Mouse (Mus musculus) MEL (cell line): Measurements from ENCODE around the gene Lrrc73. TPM values are rescaled to one million over a fixed set of nuclear protein-coding genes. Genes with fewer than 3 reads are reported as not detected.

Source experiments
- DNase-seq: peaks from one replicate; pipeline ENCODE4 v3.0.0; 2011; ENCODE audit warnings: low read depth, low spot score
- H3K27ac ChIP-seq: 2 replicates; pipeline ENCODE4 v1.5.1; 2012; ENCODE audit warnings: low read depth, mild to moderate bottlenecking, control low read depth, low read length, moderate library complexity; ENCODE audit not compliant: control insufficient read depth
- H3K27me3 ChIP-seq, 2 experiments: fragments of 150-350 bp in 1 of 2; sonication (generic) in 1 of 2; 2 replicates each; pipeline ENCODE4 v1.6.1; 2012; ENCODE audit warnings: low read length in 2 of 2, mild to moderate bottlenecking in 2 of 2, improper control_type of control experiment in 1 of 2, moderate library complexity in 1 of 2; ENCODE audit not compliant: insufficient read depth in 2 of 2, control insufficient read depth in 1 of 2
- H3K36me3 ChIP-seq, 2 experiments: 2 replicates each; pipeline ENCODE4 v1.6.1; 2012 to 2014; ENCODE audit warnings: low read length in 2 of 2, improper control_type of control experiment in 1 of 2, inconsistent platforms in 1 of 2, mild to moderate bottlenecking in 1 of 2; ENCODE audit not compliant: insufficient read depth in 2 of 2, control insufficient read depth in 1 of 2
- H3K4me1 ChIP-seq, 2 experiments: fragments of 150-350 bp in 1 of 2; sonication (generic) in 1 of 2; 2 replicates each; pipeline ENCODE4 v1.6.1; 2012; ENCODE audit warnings: low read length in 2 of 2, improper control_type of control experiment in 1 of 2, mild to moderate bottlenecking in 1 of 2; ENCODE audit not compliant: insufficient read depth in 2 of 2, control insufficient read depth in 1 of 2
- H3K4me3 ChIP-seq, 2 experiments: fragments of 150-350 bp in 1 of 2; sonication (generic) in 1 of 2; 2 replicates each; pipeline ENCODE4 v1.5.1; 2012; ENCODE audit warnings: low read depth in 2 of 2, low read length in 2 of 2, mild to moderate bottlenecking in 2 of 2, moderate library complexity in 2 of 2, control low read depth in 1 of 2, improper control_type of control experiment in 1 of 2; ENCODE audit not compliant: control insufficient read depth in 1 of 2, insufficient read depth in 1 of 2
- H3K79me2 ChIP-seq: 2 replicates; pipeline ENCODE4 v1.6.1; 2012; ENCODE audit warnings: mild to moderate bottlenecking, low read length, moderate library complexity; ENCODE audit not compliant: control insufficient read depth, poor library complexity, insufficient read depth
- H3K9ac ChIP-seq: 2 replicates; pipeline ENCODE4 v1.6.1; 2012; ENCODE audit warnings: low read depth, mild to moderate bottlenecking, control low read depth, low read length, moderate library complexity; ENCODE audit not compliant: control insufficient read depth, poor library complexity, severe bottlenecking
- H3K9me3 ChIP-seq: fragments of 150-350 bp; sonication (generic); replicated peaks from 2 replicates; pipeline ENCODE4 v1.6.1; 2012; ENCODE audit warnings: mild to moderate bottlenecking, low read length, improper control_type of control experiment, moderate library complexity; ENCODE audit not compliant: insufficient read depth
- CHD1 ChIP-seq: IDR thresholded peaks from 2 replicates; pipeline ENCODE4 v1.6.1; 2012; ENCODE audit warnings: low read depth, mild to moderate bottlenecking, inconsistent platforms, low read length, improper control_type of control experiment
- CHD2 ChIP-seq: IDR thresholded peaks from 2 replicates; pipeline ENCODE4 v1.6.1; 2011; ENCODE audit warnings: low read length, improper control_type of control experiment
- EP300 ChIP-seq, 2 experiments: IDR thresholded peaks; 2 replicates each; pipeline ENCODE4 v1.6.1; 2011; ENCODE audit warnings: improper control_type of control experiment in 2 of 2, low read length in 2 of 2, low read depth in 1 of 2, mild to moderate bottlenecking in 1 of 2
- ETS1 ChIP-seq: IDR thresholded peaks from 2 replicates; pipeline ENCODE4 v1.6.1; 2012; ENCODE audit warnings: low read depth, mild to moderate bottlenecking, inconsistent platforms, low read length, improper control_type of control experiment, moderate library complexity
- JUND ChIP-seq: IDR thresholded peaks from 2 replicates; pipeline ENCODE4 v1.6.1; 2011; ENCODE audit warnings: low read depth, mild to moderate bottlenecking, improper control_type of control experiment, low read length
- MAX ChIP-seq: IDR thresholded peaks from 2 replicates; pipeline ENCODE4 v1.6.1; 2011; ENCODE audit warnings: low read length, improper control_type of control experiment
- MYB ChIP-seq: IDR thresholded peaks from 2 replicates; pipeline ENCODE4 v1.6.1; 2011; ENCODE audit warnings: mild to moderate bottlenecking, low read depth, low read length, improper control_type of control experiment
- SIN3A ChIP-seq: IDR thresholded peaks from 2 replicates; pipeline ENCODE4 v1.6.1; 2012; ENCODE audit warnings: low read length, improper control_type of control experiment, inconsistent platforms
- SMC3 ChIP-seq: IDR thresholded peaks from 2 replicates; pipeline ENCODE4 v1.6.1; 2011; ENCODE audit warnings: low read depth, low read length, improper control_type of control experiment
- TCF12 ChIP-seq: IDR thresholded peaks from 2 replicates; pipeline ENCODE4 v1.6.1; 2014; ENCODE audit warnings: low read depth, mild to moderate bottlenecking, inconsistent platforms, low read length, improper control_type of control experiment, moderate library complexity
- UBTF ChIP-seq: IDR thresholded peaks from 2 replicates; pipeline ENCODE4 v1.6.1; 2012; ENCODE audit warnings: low read depth, mild to moderate bottlenecking, inconsistent platforms, low read length, improper control_type of control experiment, moderate library complexity, borderline replicate concordance; ENCODE audit not compliant: insufficient read depth
- USF2 ChIP-seq, 2 experiments: IDR thresholded peaks; 2 replicates each; pipeline ENCODE4 v1.6.1; 2011 to 2012; ENCODE audit warnings: improper control_type of control experiment in 2 of 2, low read length in 2 of 2, borderline replicate concordance in 1 of 2, inconsistent platforms in 1 of 2, low read depth in 1 of 2, mild to moderate bottlenecking in 1 of 2; ENCODE audit not compliant: insufficient read depth in 1 of 2
- ZKSCAN1 ChIP-seq: IDR thresholded peaks from 2 replicates; pipeline ENCODE4 v1.6.1; 2012; ENCODE audit warnings: low read depth, mild to moderate bottlenecking, inconsistent platforms, low read length, improper control_type of control experiment, moderate library complexity
- polyA plus RNA-seq, 2 experiments: library from polyadenylated mRNA; stranded (reverse) in 1 of 2; unstranded in 1 of 2; fragments of >175 nt in 1 of 2; fragments of >200 nt in 1 of 2; gene quantifications; 2 replicates each; pipeline versions ENCODE4 v1.2.1 to v1.2.4; 2012; ENCODE audit warnings: low replicate concordance in 2 of 2, low read depth in 1 of 2; ENCODE audit not compliant: insufficient read length in 2 of 2, insufficient read depth in 1 of 2, missing spikeins in 1 of 2
- total RNA-seq: library from RNA; depleted of rRNA; stranded (reverse); fragments of 300-350 nt; gene quantifications from 2 replicates; pipeline ENCODE4 v1.2.3, GENCODE M21; 2012

Lrrc73 gene
- total and polyA plus RNA-seq, 3 experiments, result 1.2 to 3.5 TPM; not detected in 1

DNA sequence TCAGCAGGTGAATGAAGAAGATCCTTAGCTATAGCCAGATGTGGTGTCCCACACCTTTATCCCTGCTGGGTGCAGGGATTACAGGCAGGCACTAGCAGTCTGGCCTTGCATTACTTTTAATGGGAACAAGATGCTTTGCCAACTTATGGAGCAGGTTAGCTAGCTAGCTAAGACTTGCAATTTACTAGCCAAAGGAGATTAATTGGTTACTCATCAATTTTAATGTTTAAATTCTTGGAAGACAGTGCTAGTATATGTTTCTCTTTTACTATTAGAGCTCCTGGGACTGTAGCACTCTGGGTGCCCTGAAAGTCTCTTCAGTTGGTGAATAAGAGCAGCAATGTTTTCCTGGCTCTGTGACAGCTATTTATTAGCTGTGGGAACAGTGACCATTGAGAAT lies 46.7 kb upstream of the Lrrc73 start:
- peaks cover 11 to 47% of the 10 kb centered on the region in 2 experiments for H3K36me3 ChIP-seq
- DNase-seq, result no peak
- peaks cover 3 to 8% of the 10 kb centered on the region in 2 experiments; a peak in 2 of 4 replicates for H3K4me1 ChIP-seq
- H3K27me3 ChIP-seq, result no peaks in the 10 kb centered on the region
- peaks cover 34% of the 10 kb centered on the region for H3K79me2 ChIP-seq
- H3K27ac ChIP-seq, result no peak overlapping the region
- H3K9ac ChIP-seq, result no peak overlapping the region
- H3K9me3 ChIP-seq, result no peaks in the 10 kb centered on the region
- no peak overlapping the region for H3K4me3 ChIP-seq
- TF ChIP-seq MYB (no peak), MAX (no peak), ZKSCAN1 (no peak), CHD2 (no peak), TCF12 (no peak), UBTF (no peak)

DNA sequence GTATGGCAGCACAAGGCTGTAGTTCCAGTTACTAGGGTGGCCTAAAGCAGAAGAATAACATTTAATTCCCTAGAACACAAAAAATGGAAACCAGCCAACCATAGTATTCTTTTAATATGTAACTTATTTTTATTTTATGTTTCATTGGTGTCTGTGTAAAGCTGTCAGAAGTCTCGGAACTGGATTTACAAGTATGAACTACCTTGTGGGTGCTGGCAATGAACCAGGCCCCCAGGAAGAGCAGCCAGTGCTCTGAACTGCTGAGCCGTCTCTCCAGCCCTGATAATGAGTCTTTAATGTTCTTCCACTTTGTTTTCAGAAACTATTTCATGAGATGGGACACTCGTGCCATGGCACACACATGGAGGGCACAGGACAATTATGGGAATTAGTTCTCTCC lies 42.8 kb upstream of the Lrrc73 start:
- Histone ChIP-seq H3K36me3 (peaks cover 0 to 59% of the 10 kb centered on the region in 2 experiments; a peak in 2 of 4 replicates), H3K4me1 (no peaks in the 10 kb centered on the region), H3K27me3 (no peaks in the 10 kb centered on the region), H3K27ac (no peak overlapping the region), H3K79me2 (peaks cover 3% of the 10 kb centered on the region; the same call in 1 of the 2 replicates), H3K9me3 (no peaks in the 10 kb centered on the region), H3K9ac (no peak overlapping the region), H3K4me3 (no peak overlapping the region)
- TF ChIP-seq JUND (no peak), MYB (no peak), USF2 (IDR thresholded peaks at IDR 0.05; ENCODE audit: borderline replicate concordance in 1 of 2, insufficient read depth in 1 of 2, low read depth in 1 of 2, low read length in 2 of 2) (no peak), SMC3 (no peak), CHD1 (no peak)
- DNase-seq, result no peak

DNA sequence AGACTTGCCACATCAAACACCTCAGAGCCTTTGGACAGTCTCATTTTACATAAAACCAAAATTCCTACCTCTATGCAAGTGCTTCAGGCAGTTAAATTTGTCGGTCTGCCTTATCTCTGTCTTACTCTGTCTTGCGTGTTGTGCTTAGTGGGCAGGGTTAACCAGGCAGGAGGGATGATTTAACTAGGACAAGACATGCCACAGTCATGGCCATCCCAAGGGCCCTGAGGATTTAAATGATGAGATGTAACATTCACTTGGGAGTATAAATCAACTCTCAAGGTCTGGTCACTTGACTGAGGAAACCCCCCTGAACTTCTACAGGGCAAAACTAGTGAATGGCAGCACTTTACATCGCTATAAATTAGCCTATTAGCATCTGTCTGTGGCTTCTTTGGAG lies 31.7 kb upstream of the Lrrc73 start:
- TF ChIP-seq ETS1 (no peak), SIN3A (no peak), EP300 (IDR thresholded peaks at IDR 0.05; ENCODE audit: low read depth in 1 of 2, low read length in 2 of 2) (no peak), UBTF (no peak)
- H3K27ac ChIP-seq, result no peak overlapping the region
- no peak overlapping the region for H3K9ac ChIP-seq
- no peaks in the 10 kb centered on the region for H3K4me1 ChIP-seq
- peaks cover 0 to 59% of the 10 kb centered on the region in 2 experiments; a peak in 2 of 4 replicates for H3K36me3 ChIP-seq
- H3K9me3 ChIP-seq, result no peaks in the 10 kb centered on the region
- no peak overlapping the region for H3K4me3 ChIP-seq
- no peaks in the 10 kb centered on the region for H3K79me2 ChIP-seq
- DNase-seq, result no peak
- no peaks in the 10 kb centered on the region for H3K27me3 ChIP-seq
